Mouse (Mus musculus) MEL (cell line): ENCODE measurements around the gene Neurl2. TPM values are rescaled to one million over a fixed set of nuclear protein-coding genes. Genes with fewer than 3 reads are reported as not detected.

ENCODE experiments used
- DNase-seq: peaks from one replicate; pipeline ENCODE4 v3.0.0; 2011; ENCODE audit warnings: low read depth, low spot score
- H3K27ac ChIP-seq: 2 replicates; pipeline ENCODE4 v1.5.1; 2012; ENCODE audit warnings: low read depth, mild to moderate bottlenecking, control low read depth, low read length, moderate library complexity; ENCODE audit not compliant: control insufficient read depth
- H3K27me3 ChIP-seq, 2 experiments: fragments of 150-350 bp in 1 of 2; sonication (generic) in 1 of 2; 2 replicates each; pipeline ENCODE4 v1.6.1; 2012; ENCODE audit warnings: low read length in 2 of 2, mild to moderate bottlenecking in 2 of 2, improper control_type of control experiment in 1 of 2, moderate library complexity in 1 of 2; ENCODE audit not compliant: insufficient read depth in 2 of 2, control insufficient read depth in 1 of 2
- H3K36me3 ChIP-seq, 2 experiments: 2 replicates each; pipeline ENCODE4 v1.6.1; 2012 to 2014; ENCODE audit warnings: low read length in 2 of 2, improper control_type of control experiment in 1 of 2, inconsistent platforms in 1 of 2, mild to moderate bottlenecking in 1 of 2; ENCODE audit not compliant: insufficient read depth in 2 of 2, control insufficient read depth in 1 of 2
- H3K4me1 ChIP-seq, 2 experiments: fragments of 150-350 bp in 1 of 2; sonication (generic) in 1 of 2; 2 replicates each; pipeline ENCODE4 v1.6.1; 2012; ENCODE audit warnings: low read length in 2 of 2, improper control_type of control experiment in 1 of 2, mild to moderate bottlenecking in 1 of 2; ENCODE audit not compliant: insufficient read depth in 2 of 2, control insufficient read depth in 1 of 2
- H3K4me3 ChIP-seq, 2 experiments: fragments of 150-350 bp in 1 of 2; sonication (generic) in 1 of 2; 2 replicates each; pipeline ENCODE4 v1.5.1; 2012; ENCODE audit warnings: low read depth in 2 of 2, low read length in 2 of 2, mild to moderate bottlenecking in 2 of 2, moderate library complexity in 2 of 2, control low read depth in 1 of 2, improper control_type of control experiment in 1 of 2; ENCODE audit not compliant: control insufficient read depth in 1 of 2, insufficient read depth in 1 of 2
- H3K79me2 ChIP-seq: 2 replicates; pipeline ENCODE4 v1.6.1; 2012; ENCODE audit warnings: mild to moderate bottlenecking, low read length, moderate library complexity; ENCODE audit not compliant: control insufficient read depth, poor library complexity, insufficient read depth
- H3K9ac ChIP-seq: 2 replicates; pipeline ENCODE4 v1.6.1; 2012; ENCODE audit warnings: low read depth, mild to moderate bottlenecking, control low read depth, low read length, moderate library complexity; ENCODE audit not compliant: control insufficient read depth, poor library complexity, severe bottlenecking
- H3K9me3 ChIP-seq: fragments of 150-350 bp; sonication (generic); replicated peaks from 2 replicates; pipeline ENCODE4 v1.6.1; 2012; ENCODE audit warnings: mild to moderate bottlenecking, low read length, improper control_type of control experiment, moderate library complexity; ENCODE audit not compliant: insufficient read depth
- BHLHE40 ChIP-seq: IDR thresholded peaks from 2 replicates; pipeline ENCODE4 v1.6.1; 2012; ENCODE audit warnings: low read depth, mild to moderate bottlenecking, inconsistent platforms, low read length, improper control_type of control experiment, borderline replicate concordance
- CHD1 ChIP-seq: IDR thresholded peaks from 2 replicates; pipeline ENCODE4 v1.6.1; 2012; ENCODE audit warnings: low read depth, mild to moderate bottlenecking, inconsistent platforms, low read length, improper control_type of control experiment
- CHD2 ChIP-seq: IDR thresholded peaks from 2 replicates; pipeline ENCODE4 v1.6.1; 2011; ENCODE audit warnings: low read length, improper control_type of control experiment
- CTCF ChIP-seq, 3 experiments: IDR thresholded peaks in 2 of 3; conservative IDR thresholded peaks in 1 of 3; 2 replicates each; pipeline ENCODE4 v1.5.1; 2011 to 2012; ENCODE audit warnings: low read length in 3 of 3, low read depth in 2 of 3, mild to moderate bottlenecking in 2 of 3, improper control_type of control experiment in 1 of 3, inconsistent platforms in 1 of 3, mixed read lengths in 1 of 3, moderate library complexity in 1 of 3; ENCODE audit not compliant: control insufficient read depth in 1 of 3, insufficient read depth in 1 of 3, poor library complexity in 1 of 3, severe bottlenecking in 1 of 3
- E2F4 ChIP-seq: IDR thresholded peaks from 2 replicates; pipeline ENCODE4 v1.6.1; 2011; ENCODE audit warnings: low read depth, low read length, improper control_type of control experiment, borderline replicate concordance
- ELF1 ChIP-seq: IDR thresholded peaks from 2 replicates; pipeline ENCODE4 v1.6.1; 2014; ENCODE audit warnings: low read depth, mild to moderate bottlenecking, inconsistent platforms, low read length, improper control_type of control experiment, moderate library complexity
- EP300 ChIP-seq, 2 experiments: IDR thresholded peaks; 2 replicates each; pipeline ENCODE4 v1.6.1; 2011; ENCODE audit warnings: improper control_type of control experiment in 2 of 2, low read length in 2 of 2, low read depth in 1 of 2, mild to moderate bottlenecking in 1 of 2
- GABPA ChIP-seq: IDR thresholded peaks from 2 replicates; pipeline ENCODE4 v1.6.1; 2012; ENCODE audit warnings: low read depth, mild to moderate bottlenecking, inconsistent platforms, low read length, improper control_type of control experiment, moderate library complexity
- GATA1 ChIP-seq: IDR thresholded peaks from 2 replicates; pipeline ENCODE4 v1.6.1; 2011; ENCODE audit warnings: low read depth, low read length, improper control_type of control experiment
- MAX ChIP-seq: IDR thresholded peaks from 2 replicates; pipeline ENCODE4 v1.6.1; 2011; ENCODE audit warnings: low read length, improper control_type of control experiment
- MEF2A ChIP-seq: IDR thresholded peaks from 2 replicates; pipeline ENCODE4 v1.6.1; 2014; ENCODE audit warnings: low read depth, mild to moderate bottlenecking, inconsistent platforms, low read length, improper control_type of control experiment; ENCODE audit not compliant: poor library complexity, insufficient replicate concordance, severe bottlenecking; ENCODE audit errors: extremely low read depth
- MYC ChIP-seq: IDR thresholded peaks from 2 replicates; pipeline ENCODE4 v1.6.1; 2011; ENCODE audit warnings: low read depth, mild to moderate bottlenecking, low read length, improper control_type of control experiment, moderate library complexity
- NELFE ChIP-seq: IDR thresholded peaks from 2 replicates; pipeline ENCODE4 v1.6.1; 2011; ENCODE audit warnings: low read depth, low read length, improper control_type of control experiment
- NRF1 ChIP-seq: IDR thresholded peaks from 2 replicates; pipeline ENCODE4 v1.6.1; 2014; ENCODE audit warnings: low read depth, mild to moderate bottlenecking, inconsistent platforms, low read length, improper control_type of control experiment, moderate library complexity; ENCODE audit not compliant: poor library complexity, insufficient read depth, severe bottlenecking
- RCOR1 ChIP-seq: IDR thresholded peaks from 2 replicates; pipeline ENCODE4 v1.6.1; 2012; ENCODE audit warnings: low read depth, mild to moderate bottlenecking, inconsistent platforms, low read length, improper control_type of control experiment
- ZMIZ1 ChIP-seq: IDR thresholded peaks from 2 replicates; pipeline ENCODE4 v1.6.1; 2012; ENCODE audit warnings: low read depth, mild to moderate bottlenecking, inconsistent platforms, low read length, improper control_type of control experiment, moderate library complexity
- polyA plus RNA-seq, 2 experiments: library from polyadenylated mRNA; stranded (reverse) in 1 of 2; unstranded in 1 of 2; fragments of >175 nt in 1 of 2; fragments of >200 nt in 1 of 2; gene quantifications; 2 replicates each; pipeline versions ENCODE4 v1.2.1 to v1.2.4; 2012; ENCODE audit warnings: low replicate concordance in 2 of 2, low read depth in 1 of 2; ENCODE audit not compliant: insufficient read length in 2 of 2, insufficient read depth in 1 of 2, missing spikeins in 1 of 2
- total RNA-seq: library from RNA; depleted of rRNA; stranded (reverse); fragments of 300-350 nt; gene quantifications from 2 replicates; pipeline ENCODE4 v1.2.3, GENCODE M21; 2012

Neurl2 gene
- total and polyA plus RNA-seq, 3 experiments, result 1.6 to 2.6 TPM; not detected in 1

GRCm38 (mm10) chr2:164790451-164790850 is 42.8 kb downstream of the Neurl2 start:
- TF ChIP-seq NELFE (no peak), MAX (no peak), GABPA (no peak), CHD1 (no peak), E2F4 (no peak), BHLHE40 (no peak), MEF2A (no peak), ELF1 (no peak), EP300 (IDR thresholded peaks at IDR 0.05; ENCODE audit: low read depth in 1 of 2, low read length in 2 of 2) (no peak), GATA1 (no peak), RCOR1 (no peak), NRF1 (no peak), CHD2 (no peak), ZMIZ1 (no peak), CTCF (IDR thresholded peaks at IDR 0.05 in 2 of 3, conservative IDR thresholded peaks at IDR 0.05 in 1 of 3; ENCODE audit: control insufficient read depth in 1 of 3, insufficient read depth in 1 of 3, low read depth in 2 of 3, low read length in 3 of 3, poor library complexity in 1 of 3, severe bottlenecking in 1 of 3) (no peak)
- Histone ChIP-seq H3K4me3 (no peak overlapping the region), H3K27me3 (no peaks in the 10 kb centered on the region), H3K36me3 (peaks cover 0 to 5% of the 10 kb centered on the region in 2 experiments; a peak in 2 of 4 replicates), H3K9ac (no peak overlapping the region), H3K4me1 (peaks cover 3 to 9% of the 10 kb centered on the region in 2 experiments; a peak in 3 of 4 replicates), H3K27ac (no peak overlapping the region), H3K79me2 (no peaks in the 10 kb centered on the region; the same call in 1 of the 2 replicates), H3K9me3 (no peaks in the 10 kb centered on the region)
- DNase-seq, result no peak

- Histone ChIP-seq H3K9ac (no peak overlapping the region), H3K36me3 (peaks cover 0 to 5% of the 10 kb centered on the region in 2 experiments; a peak in 1 of 4 replicates)
Observed at GRCm38 (mm10) chr2:164788411-164788810, 44.8 kb downstream of the Neurl2 start.

More at GRCm38 (mm10) chr2:164788411-164788810, 44.8 kb downstream of the Neurl2 start:
- no peak overlapping the region for H3K27ac ChIP-seq
- peaks cover 3 to 9% of the 10 kb centered on the region in 2 experiments; a peak in 3 of 4 replicates for H3K4me1 ChIP-seq
- H3K27me3 ChIP-seq, result no peaks in the 10 kb centered on the region
- no peak overlapping the region for H3K4me3 ChIP-seq
- no peak for TF ChIP-seq NELFE
- TF ChIP-seq NRF1, result no peak
- no peak for TF ChIP-seq CHD1
- no peak for TF ChIP-seq MYC
- TF ChIP-seq GABPA, result no peak
- H3K79me2 ChIP-seq, result no peaks in the 10 kb centered on the region; the same call in 1 of the 2 replicates
- no peaks in the 10 kb centered on the region for H3K9me3 ChIP-seq
- no peak for DNase-seq
